Mouse (Mus musculus) thymus, adult 2 months (tissue): ENCODE measurements around the gene Traf6. TPM values are rescaled to one million over a fixed set of nuclear protein-coding genes. Genes with fewer than 3 reads are reported as not detected.

Experiments used
- DNase-seq: peaks from one replicate; pipeline ENCODE4 v3.0.0; 2021
- H3K27ac ChIP-seq: fragments of 200-500 bp; 2 replicates; pipeline ENCODE4 v1.5.1; 2012; ENCODE audit warnings: low read length, control low read depth; ENCODE audit not compliant: control insufficient read depth, insufficient read depth
- H3K27me3 ChIP-seq: fragments of 200-500 bp; 2 replicates; pipeline ENCODE4 v1.6.1; 2012; ENCODE audit warnings: mild to moderate bottlenecking, low read length, moderate library complexity, mixed read lengths; ENCODE audit not compliant: control insufficient read depth, insufficient read depth
- H3K36me3 ChIP-seq: fragments of 200-500 bp; 2 replicates; pipeline ENCODE4 v1.6.1; 2012; ENCODE audit warnings: mild to moderate bottlenecking, low read length, moderate library complexity; ENCODE audit not compliant: control insufficient read depth, insufficient read depth
- H3K4me1 ChIP-seq: fragments of 200-500 bp; replicated peaks from 2 replicates; pipeline ENCODE4 v1.6.1; 2012; ENCODE audit warnings: low read length; ENCODE audit not compliant: control insufficient read depth, insufficient read depth
- H3K4me3 ChIP-seq: fragments of 200-500 bp; 2 replicates; pipeline ENCODE4 v1.5.1; 2012; ENCODE audit warnings: mild to moderate bottlenecking, low read length, control low read depth, moderate library complexity; ENCODE audit not compliant: control insufficient read depth, insufficient read depth
- CTCF ChIP-seq: fragments of 200-500 bp; IDR thresholded peaks from 2 replicates; pipeline ENCODE4 v1.5.1; 2012; ENCODE audit warnings: mild to moderate bottlenecking, control low read depth, low read length, moderate library complexity, borderline replicate concordance; ENCODE audit not compliant: control insufficient read depth, poor library complexity, insufficient read depth; ENCODE audit errors: extremely low read depth
- POLR2A ChIP-seq: fragments of 200-500 bp; IDR thresholded peaks from 2 replicates; pipeline ENCODE4 v1.6.1; 2012; ENCODE audit warnings: mild to moderate bottlenecking, low read length, control low read depth, moderate library complexity; ENCODE audit not compliant: control insufficient read depth, poor library complexity, insufficient read depth; ENCODE audit errors: extremely low read depth
- WGBS: fragments of 180-500 bp; shearing (Covaris S2); methylation state at CpG from one replicate; pipeline ENCODE4 v1.1.7; 2018; 5-methylcytosine and 5-hydroxymethylcytosine counted together
- polyA plus RNA-seq: library from polyadenylated mRNA; depleted of rRNA; stranded (reverse); fragments of >200 nt; gene quantifications from 2 replicates; pipeline ENCODE4 v1.2.3, GENCODE M21; 2012; rRNA removed

The Traf6 gene
- 31.9 and 34.5 TPM in 2 replicates for polyA plus RNA-seq

DNA sequence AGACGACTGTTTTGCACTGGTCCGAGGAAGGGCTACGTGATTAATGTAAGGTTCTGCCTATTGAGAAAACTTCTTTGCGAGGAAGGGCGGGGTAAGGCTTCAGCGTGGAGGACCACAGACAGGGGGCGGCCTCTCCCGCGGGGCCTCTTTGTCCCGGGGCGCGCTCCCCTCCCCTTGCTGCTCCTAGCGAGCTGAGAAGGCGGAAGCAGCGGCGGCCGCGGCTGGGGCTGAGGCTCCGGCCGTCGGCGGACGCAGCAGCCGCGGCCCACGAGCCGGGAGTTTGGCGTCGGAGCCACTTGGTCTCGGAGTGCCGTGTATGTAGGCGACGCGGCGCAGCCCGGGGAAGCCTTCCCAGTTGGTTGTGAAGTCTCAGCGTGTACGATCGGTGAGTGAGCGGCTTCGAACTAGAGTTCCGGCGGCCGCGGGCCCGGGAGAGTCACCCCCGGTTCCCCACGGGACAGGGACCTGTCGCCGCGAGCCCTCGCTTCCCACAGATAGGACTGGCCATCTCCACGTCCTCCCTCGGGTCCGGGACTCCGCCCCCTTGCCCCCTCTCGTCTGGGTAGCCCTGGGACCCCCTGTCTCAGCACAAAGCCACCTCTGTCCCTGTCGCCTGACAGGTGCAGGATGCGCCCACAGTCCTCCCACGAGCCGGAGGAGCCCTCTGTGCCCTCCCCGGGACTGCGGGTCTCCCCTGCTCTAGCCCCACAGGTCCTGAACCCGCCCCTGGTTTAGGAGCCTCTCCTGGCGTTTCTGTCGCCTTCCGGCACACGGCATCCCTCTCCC is at the start of gene Traf6:
TSS of gene Traf6 (plus strand) at position 194 of the 786 bp plus-strand sequence.
- Histone ChIP-seq H3K27me3 (no peaks in the 10 kb centered on the region), H3K4me3 (peak within 1 kb of the TSS; percentile 85), H3K4me1 (peaks cover 4% of the 10 kb centered on the region; the same call in 1 of the 2 replicates), H3K27ac (no peak within 1 kb of the TSS), H3K36me3 (peaks cover 5% of the 10 kb centered on the region; the same call in 1 of the 2 replicates)
- DNase-seq, result peak; percentile 89
- WGBS, result under 1% methylated on average over 64 of the region's 68 CpGs
- peak; percentile 77 for TF ChIP-seq POLR2A
- TF ChIP-seq CTCF, result peak; percentile 82; the same call in 1 of the 2 replicates

DNA sequence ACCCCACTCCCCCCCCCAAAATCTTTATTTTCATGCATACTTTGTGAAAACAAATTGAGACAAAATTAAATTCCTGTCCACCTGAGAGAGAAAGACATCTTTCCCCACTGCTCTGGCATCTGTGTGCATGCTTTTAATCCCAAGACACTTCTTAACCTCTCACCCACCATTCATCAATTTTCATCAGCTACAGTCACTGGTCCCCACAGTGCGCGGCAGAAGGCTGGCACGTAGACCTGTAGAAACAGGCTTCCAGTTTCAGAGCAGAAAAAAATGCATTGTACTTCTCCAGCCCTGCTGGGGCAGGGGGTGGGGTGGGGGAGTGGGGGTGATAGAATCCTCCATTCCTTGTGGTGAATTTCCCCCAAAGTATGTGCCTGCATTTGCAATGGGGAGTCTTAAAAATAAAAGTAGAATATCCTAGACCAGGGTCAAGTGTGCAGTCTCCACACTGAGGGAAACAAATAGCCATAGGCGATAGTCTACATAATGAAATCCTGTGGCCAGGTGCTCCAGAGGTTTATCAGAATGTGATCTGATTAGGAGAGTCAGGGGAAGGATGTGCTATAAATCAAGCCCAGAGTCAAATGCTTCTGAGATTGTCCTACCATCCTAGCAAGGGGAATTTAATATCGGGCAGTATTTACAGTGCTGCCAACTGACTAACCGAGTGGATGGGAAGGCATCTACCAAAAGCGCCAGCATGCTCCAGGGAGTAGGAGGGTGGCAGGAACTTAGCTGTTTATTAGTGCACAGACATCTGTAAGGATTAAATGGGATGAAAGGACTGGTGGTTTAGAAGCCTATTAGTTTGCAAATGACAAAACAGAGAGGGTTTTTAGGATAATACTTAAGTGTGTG is 39.0 kb upstream of the Traf6 start:
- no peak overlapping the region for H3K4me3 ChIP-seq
- TF ChIP-seq POLR2A (no peak), CTCF (no peak)
- H3K36me3 ChIP-seq, result peaks cover 63% of the 10 kb centered on the region
- H3K27me3 ChIP-seq, result no peaks in the 10 kb centered on the region
- WGBS, result 94% methylated on average over 7 of the region's 7 CpGs
- no peak for DNase-seq
- peaks cover 37% of the 10 kb centered on the region for H3K4me1 ChIP-seq
- no peak overlapping the region for H3K27ac ChIP-seq

DNA sequence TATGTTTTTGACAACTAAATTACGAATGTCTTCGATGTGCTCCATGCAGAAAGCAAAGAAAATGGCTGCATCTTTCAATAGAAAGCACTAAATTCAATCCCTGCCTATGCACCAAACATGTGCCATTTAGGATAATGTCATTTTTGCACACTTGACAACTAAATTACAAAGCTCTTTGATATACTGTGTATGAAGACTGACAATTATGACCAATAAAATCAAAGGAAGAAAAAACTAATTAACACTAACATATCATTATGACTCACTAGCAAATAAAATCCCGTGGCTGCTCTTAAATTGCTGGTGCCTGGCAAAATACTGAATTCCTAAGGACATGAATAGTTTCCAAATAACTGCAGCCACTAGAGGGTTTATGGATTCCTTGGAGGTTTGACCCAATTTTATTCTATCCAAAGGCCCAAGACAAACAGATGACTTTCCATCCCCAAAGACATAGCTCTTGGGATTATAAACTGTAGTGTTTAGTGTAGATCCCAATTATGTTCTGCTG is 38.3 kb upstream of the Traf6 start:
- TF ChIP-seq POLR2A (no peak), CTCF (no peak)
- no peak for DNase-seq
- 92% methylated on average over 3 of the region's 3 CpGs for WGBS
- Histone ChIP-seq H3K27ac (no peak overlapping the region), H3K36me3 (peaks cover 69% of the 10 kb centered on the region), H3K4me3 (no peak overlapping the region), H3K27me3 (no peaks in the 10 kb centered on the region), H3K4me1 (peaks cover 41% of the 10 kb centered on the region)

- Histone ChIP-seq H3K36me3 (peaks cover 58% of the 10 kb centered on the region), H3K27me3 (no peaks in the 10 kb centered on the region), H3K27ac (peak overlapping the region; percentile 60), H3K4me1 (peaks cover 34% of the 10 kb centered on the region), H3K4me3 (peak overlapping the region; percentile 52)
- peak; percentile 56 for DNase-seq
- 89% methylated on average over 1 of the region's 1 CpGs for WGBS
- no peak for TF ChIP-seq CTCF
- no peak for TF ChIP-seq POLR2A
Observed at GRCm38 (mm10) chr2:101645841-101646240, 32.4 kb upstream of the Traf6 start.

- 56% methylated on average over 2 of the region's 2 CpGs for WGBS
- TF ChIP-seq POLR2A (no peak), CTCF (no peak)
- peak overlapping the region; percentile 57 for H3K4me3 ChIP-seq
- peaks cover 24% of the 10 kb centered on the region for H3K4me1 ChIP-seq
- no peak for DNase-seq
- H3K27me3 ChIP-seq, result no peaks in the 10 kb centered on the region
- peak overlapping the region; percentile 92 for H3K27ac ChIP-seq
- H3K36me3 ChIP-seq, result peaks cover 33% of the 10 kb centered on the region
Observed at GRCm38 (mm10) chr2:101648361-101648760, 29.9 kb upstream of the Traf6 start.

GRCm38 (mm10) chr2:101649114-101649671 is 29.0 kb upstream of the Traf6 start, which contains the start of the genes Rag1 and B230118H07Rik:
Gene Rag1, minus strand, starts transcription at chr2:101649501.
Gene B230118H07Rik, minus strand, starts transcription at chr2:101649532.
- peaks cover 15% of the 10 kb centered on the region for H3K4me1 ChIP-seq
- peak within 1 kb of the TSS; percentile 57 for H3K4me3 ChIP-seq
- H3K27ac ChIP-seq, result peak within 1 kb of the TSS; percentile 92
- H3K27me3 ChIP-seq, result no peaks in the 10 kb centered on the region
- 19% methylated on average over 8 of the region's 8 CpGs for WGBS
- TF ChIP-seq CTCF, result no peak
- TF ChIP-seq POLR2A, result 0 out of 2 replicates have a peak, but pooled peaks have one; percentile 47
- peak; percentile 85 for DNase-seq
- peaks cover 25% of the 10 kb centered on the region for H3K36me3 ChIP-seq
